Mouse (Mus musculus) MEL (cell line): ENCODE results near the gene Flnb.

Experiments used
- CHD1 ChIP-seq: IDR thresholded peaks from 2 replicates; pipeline ENCODE4 v1.6.1; 2012; ENCODE audit warnings: low read depth, mild to moderate bottlenecking, inconsistent platforms, low read length, improper control_type of control experiment
- CHD2 ChIP-seq: IDR thresholded peaks from 2 replicates; pipeline ENCODE4 v1.6.1; 2011; ENCODE audit warnings: low read length, improper control_type of control experiment
- CTCF ChIP-seq, 3 experiments: IDR thresholded peaks in 2 of 3; conservative IDR thresholded peaks in 1 of 3; 2 replicates each; pipeline ENCODE4 v1.5.1; 2011 to 2012; ENCODE audit warnings: low read length in 3 of 3, low read depth in 2 of 3, mild to moderate bottlenecking in 2 of 3, improper control_type of control experiment in 1 of 3, inconsistent platforms in 1 of 3, mixed read lengths in 1 of 3, moderate library complexity in 1 of 3; ENCODE audit not compliant: control insufficient read depth in 1 of 3, insufficient read depth in 1 of 3, poor library complexity in 1 of 3, severe bottlenecking in 1 of 3
- EP300 ChIP-seq, 2 experiments: IDR thresholded peaks; 2 replicates each; pipeline ENCODE4 v1.6.1; 2011; ENCODE audit warnings: improper control_type of control experiment in 2 of 2, low read length in 2 of 2, low read depth in 1 of 2, mild to moderate bottlenecking in 1 of 2
- GABPA ChIP-seq: IDR thresholded peaks from 2 replicates; pipeline ENCODE4 v1.6.1; 2012; ENCODE audit warnings: low read depth, mild to moderate bottlenecking, inconsistent platforms, low read length, improper control_type of control experiment, moderate library complexity
- GATA1 ChIP-seq: IDR thresholded peaks from 2 replicates; pipeline ENCODE4 v1.6.1; 2011; ENCODE audit warnings: low read depth, low read length, improper control_type of control experiment
- NELFE ChIP-seq: IDR thresholded peaks from 2 replicates; pipeline ENCODE4 v1.6.1; 2011; ENCODE audit warnings: low read depth, low read length, improper control_type of control experiment
- NRF1 ChIP-seq: IDR thresholded peaks from 2 replicates; pipeline ENCODE4 v1.6.1; 2014; ENCODE audit warnings: low read depth, mild to moderate bottlenecking, inconsistent platforms, low read length, improper control_type of control experiment, moderate library complexity; ENCODE audit not compliant: poor library complexity, insufficient read depth, severe bottlenecking
- POLR2AphosphoS2 ChIP-seq: IDR thresholded peaks from 2 replicates; pipeline ENCODE4 v1.6.1; 2011; ENCODE audit warnings: low read length, improper control_type of control experiment
- ZNF384 ChIP-seq: IDR thresholded peaks from 2 replicates; pipeline ENCODE4 v1.6.1; 2012; ENCODE audit warnings: low read depth, mild to moderate bottlenecking, inconsistent platforms, low read length, improper control_type of control experiment

DNA sequence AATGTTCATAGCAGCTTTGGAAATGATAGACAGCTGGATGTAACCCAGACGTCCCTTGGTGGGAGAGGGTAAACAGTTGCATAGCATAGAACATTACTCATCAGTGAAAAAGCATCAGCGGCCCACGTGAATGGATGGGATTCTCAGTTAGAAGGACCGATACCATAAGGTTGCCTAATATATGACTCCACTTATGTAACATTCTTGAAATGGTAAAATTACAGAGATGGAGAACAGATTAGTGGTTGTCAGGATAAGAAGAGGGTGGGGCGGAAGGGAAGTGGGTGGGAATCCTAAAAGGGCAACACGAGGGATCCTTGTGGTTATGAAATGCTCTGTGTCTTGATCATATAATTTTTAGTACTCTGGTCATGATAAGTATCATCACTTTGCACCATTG, 62.6 kb downstream of the Flnb start:
- TF ChIP-seq ZNF384 (no peak), GABPA (no peak), EP300 (IDR thresholded peaks at IDR 0.05; ENCODE audit: low read depth in 1 of 2, low read length in 2 of 2) (peak; percentile 17 to 20; a peak in 2 of 4 replicates), CTCF (IDR thresholded peaks at IDR 0.05 in 2 of 3, conservative IDR thresholded peaks at IDR 0.05 in 1 of 3; ENCODE audit: control insufficient read depth in 1 of 3, insufficient read depth in 1 of 3, low read depth in 2 of 3, low read length in 3 of 3, poor library complexity in 1 of 3, severe bottlenecking in 1 of 3) (no peak), POLR2AphosphoS2 (no peak), CHD1 (no peak), GATA1 (no peak), NELFE (no peak), NRF1 (no peak), CHD2 (no peak)
